Mouse (Mus musculus) right cerebral cortex, postnatal 14 days (tissue): ENCODE measurements around the gene Hs3st3b1.

ENCODE experiments used
- DNase-seq: peaks from one replicate; pipeline ENCODE4 v3.0.0; 2022

The Hs3st3b1 gene

GRCm38 (mm10) chr11:63922091-63922621 is at the start of gene Hs3st3b1:
TSS of gene Hs3st3b1 (minus strand) at chr11:63922290.
- DNase-seq = peak; percentile 80

- no peak for DNase-seq
These were observed 49.4 kb upstream of the Hs3st3b1 start for GRCm38 (mm10) chr11:63971462-63971861.

GRCm38 (mm10) chr11:63970818-63971217 is 48.7 kb upstream of the Hs3st3b1 start:
- DNase-seq = no peak

- no peak for DNase-seq
These were observed 47.3 kb upstream of the Hs3st3b1 start for GRCm38 (mm10) chr11:63969205-63969910.

- DNase-seq = no peak
These were observed 46.4 kb upstream of the Hs3st3b1 start for GRCm38 (mm10) chr11:63968388-63969035.

GRCm38 (mm10) chr11:63967641-63968387 is 45.7 kb upstream of the Hs3st3b1 start:
- no peak for DNase-seq

- no peak for DNase-seq
These were observed 43.3 kb upstream of the Hs3st3b1 start for GRCm38 (mm10) chr11:63965437-63965836.

- DNase-seq = no peak
These were observed 35.1 kb upstream of the Hs3st3b1 start for GRCm38 (mm10) chr11:63957207-63957606.

- no peak for DNase-seq
These were observed 34.7 kb upstream of the Hs3st3b1 start for GRCm38 (mm10) chr11:63956748-63957147.

GRCm38 (mm10) chr11:63953887-63954286 is 31.8 kb upstream of the Hs3st3b1 start:
- no peak for DNase-seq

- DNase-seq = no peak
These were observed 30.7 kb upstream of the Hs3st3b1 start for GRCm38 (mm10) chr11:63952743-63953191.

- no peak for DNase-seq
These were observed 29.9 kb upstream of the Hs3st3b1 start for GRCm38 (mm10) chr11:63951831-63952631.

- no peak for DNase-seq
These were observed 26.3 kb upstream of the Hs3st3b1 start for GRCm38 (mm10) chr11:63948371-63948770.

GRCm38 (mm10) chr11:63947024-63947423 is 24.9 kb upstream of the Hs3st3b1 start:
- DNase-seq = no peak

- DNase-seq = no peak
These were observed 21.9 kb upstream of the Hs3st3b1 start for GRCm38 (mm10) chr11:63943947-63944346.

- DNase-seq = no peak
These were observed 21.3 kb upstream of the Hs3st3b1 start for GRCm38 (mm10) chr11:63943268-63943890.

GRCm38 (mm10) chr11:63942177-63942576 is 20.1 kb upstream of the Hs3st3b1 start:
- DNase-seq = no peak

- no peak for DNase-seq
These were observed 14.6 kb upstream of the Hs3st3b1 start for GRCm38 (mm10) chr11:63936641-63937040.

- DNase-seq = no peak
These were observed 4.8 kb upstream of the Hs3st3b1 start for GRCm38 (mm10) chr11:63926901-63927300.

- peak; percentile 74 for DNase-seq
These were observed 3.1 kb upstream of the Hs3st3b1 start for GRCm38 (mm10) chr11:63925161-63925582.

GRCm38 (mm10) chr11:63924286-63924930 is 2.3 kb upstream of the Hs3st3b1 start:
- no peak for DNase-seq
